Mouse (Mus musculus) urinary bladder, adult 2 months (tissue): ENCODE results near the gene Mrps16. TPM values are rescaled to one million over a fixed set of nuclear protein-coding genes. Genes with fewer than 3 reads are reported as not detected.

Source experiments
- DNase-seq: peaks from one replicate; pipeline ENCODE4 v3.0.0; 2022; ENCODE audit warnings: low spot score
- polyA plus RNA-seq: library from polyadenylated mRNA; depleted of rRNA; stranded (reverse); fragments of >200 nt; gene quantifications from 2 replicates; pipeline ENCODE4 v1.2.3, GENCODE M21; 2012; rRNA removed

Gene Mrps16
- polyA plus RNA-seq, 1 experiment, result 46.9 TPM

GRCm38 (mm10) chr14:20368271-20368670 is 25.2 kb downstream of the Mrps16 start:
- no peak for DNase-seq

DNA sequence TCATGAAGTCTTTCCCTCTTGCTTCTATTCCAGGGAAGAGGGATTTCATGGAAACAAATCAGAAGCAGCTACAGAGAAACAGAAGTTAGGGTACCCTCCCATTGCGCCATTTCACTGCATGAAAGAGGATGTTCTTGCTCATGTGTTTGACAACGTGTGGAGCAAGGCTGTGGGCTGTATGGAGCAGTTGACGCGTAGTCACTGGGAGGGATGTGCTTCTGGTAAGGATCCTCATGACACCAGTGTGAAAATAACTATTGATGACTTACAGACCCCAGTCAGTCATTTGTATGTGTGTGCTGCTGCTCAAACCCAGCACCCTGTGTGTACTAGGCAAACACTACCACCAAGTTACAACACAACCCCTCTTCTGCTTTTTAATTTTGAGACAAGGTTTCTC is 30.2 kb downstream of the Mrps16 start:
- no peak for DNase-seq

DNA sequence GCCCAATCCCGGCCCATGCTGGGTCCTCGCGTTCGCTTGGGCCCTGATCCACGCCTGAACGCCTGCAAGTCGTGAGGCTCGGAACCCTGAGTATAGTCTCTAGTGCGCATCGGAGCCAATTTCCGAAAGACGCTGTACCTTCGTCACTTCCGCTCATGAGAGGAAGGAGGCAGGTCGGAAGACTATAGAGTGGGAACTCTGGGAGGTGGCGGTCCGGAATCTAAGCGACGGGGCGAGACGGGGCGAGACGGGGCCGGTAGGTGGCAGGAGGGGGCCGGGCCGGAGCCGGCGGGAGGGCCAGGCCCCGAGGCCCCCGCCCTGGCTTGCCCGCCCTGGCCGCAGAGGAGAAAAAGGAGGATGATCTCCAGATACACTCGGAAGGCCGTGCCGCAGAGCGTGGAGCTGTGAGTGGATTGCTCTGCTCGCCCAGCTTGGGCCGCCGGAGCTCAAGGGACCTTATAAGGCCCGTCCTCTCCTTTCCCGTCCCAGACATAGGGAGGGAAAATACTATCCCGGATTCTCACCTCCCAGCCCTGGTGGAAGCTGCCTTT is 45.4 kb downstream of the Mrps16 start, which contains the start of the genes Ecd and Fam149b:
Gene Ecd (minus strand): TSS at position 131 of the 551 bp plus-strand sequence.
Gene Fam149b (plus strand): TSS at position 172 of the 551 bp plus-strand sequence.
- DNase-seq, result peak; percentile 84

- no peak for DNase-seq
Measured at GRCm38 (mm10) chr14:20347441-20347990, 45.9 kb downstream of the Mrps16 start.

DNA sequence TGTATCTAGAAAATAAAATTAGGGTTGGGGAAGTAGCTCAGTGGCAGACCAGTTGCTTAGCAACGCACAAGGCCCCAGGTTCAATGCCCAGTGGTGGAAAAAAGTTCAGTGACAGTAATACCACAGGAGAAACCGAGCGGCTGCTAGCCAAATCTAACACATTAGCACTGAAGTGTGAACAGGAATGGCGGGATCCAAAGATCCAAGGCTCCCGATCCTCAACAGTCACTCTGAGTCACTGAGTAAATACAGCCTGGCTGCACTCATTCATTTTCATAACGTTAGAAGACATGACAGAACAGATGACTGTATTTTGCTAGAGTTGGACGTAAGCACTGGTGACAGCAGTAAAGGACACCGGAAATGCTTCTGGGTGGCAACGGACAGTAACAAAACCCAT is 47.5 kb downstream of the Mrps16 start:
- no peak for DNase-seq

- DNase-seq, result no peak
Measured at GRCm38 (mm10) chr14:20340866-20341265, 52.6 kb downstream of the Mrps16 start.

GRCm38 (mm10) chr14:20340149-20340548 is 53.3 kb downstream of the Mrps16 start:
- DNase-seq, result no peak

DNA sequence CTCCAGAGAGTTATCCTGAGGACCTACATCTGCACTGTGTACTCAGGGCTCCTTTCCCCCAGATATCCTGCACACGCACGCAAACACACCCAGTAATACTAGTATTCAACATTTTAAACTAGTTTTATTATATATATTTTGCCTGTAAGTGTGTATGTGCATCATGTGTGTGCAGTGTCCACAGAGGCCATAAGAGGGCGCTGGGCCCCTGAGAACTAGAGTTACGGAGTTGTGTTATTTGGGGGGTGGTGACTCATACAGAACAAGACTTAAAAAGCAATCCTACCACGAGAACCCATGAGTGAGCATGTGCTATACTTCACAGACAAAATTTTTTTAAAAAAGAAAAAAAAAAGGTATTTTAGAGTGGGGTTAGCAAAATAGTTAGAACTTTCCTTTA is 54.0 kb downstream of the Mrps16 start:
- no peak for DNase-seq

Other genes starting within 250 kb of the Mrps16 start
- 3.9 and 4.6 TPM in 2 replicates for gene Kcnk5, start 211.8 kb downstream of the Mrps16 start, polyA plus RNA-seq
- gene Kcnk16, start 124.4 kb downstream of the Mrps16 start, polyA plus RNA-seq, result 0.14 TPM in 1 of 2 replicates, not detected in the other
- gene Nudt13, start 98.9 kb downstream of the Mrps16 start, polyA plus RNA-seq, result 39.0 and 48.2 TPM in 2 replicates
- gene Ecd, start 45.5 kb downstream of the Mrps16 start, polyA plus RNA-seq, result 24.8 and 25.6 TPM in 2 replicates
- gene Fam149b, start 45.5 kb downstream of the Mrps16 start, polyA plus RNA-seq, result 41.3 and 43.4 TPM in 2 replicates
- gene Dnajc9, start 4.7 kb downstream of the Mrps16 start, polyA plus RNA-seq, result 21.8 and 24.8 TPM in 2 replicates
- 0.21 and 0.40 TPM in 2 replicates for gene Cfap70, start 58.6 kb upstream of the Mrps16 start, polyA plus RNA-seq
- gene Anxa7, start 86.5 kb upstream of the Mrps16 start, polyA plus RNA-seq, result 136 and 140 TPM in 2 replicates
- 0.87 and 1.3 TPM in 2 replicates for gene Mss51, start 103.3 kb upstream of the Mrps16 start, polyA plus RNA-seq
- gene Ppp3cb, start 152.9 kb upstream of the Mrps16 start, polyA plus RNA-seq, result 53.9 and 62.1 TPM in 2 replicates
- 16.0 and 16.9 TPM in 2 replicates for gene Usp54, start 247.4 kb upstream of the Mrps16 start, polyA plus RNA-seq